Mouse (Mus musculus): ENCODE results near the gene Gm10073. TPM values are rescaled to one million over a fixed set of nuclear protein-coding genes. Genes with fewer than 3 reads are reported as not detected.

Gm10073 gene
- total and polyA plus RNA-seq, 2 experiments from 2014 or later: 6.0 to 26.8 TPM

GRCm38 (mm10) chr8:106550906-106551305 is 22.4 kb downstream of the Gm10073 start:
- WGBS: 97% methylated on average over 1 of the region's 1 CpGs
- no peak for TF ChIP-seq CTCF (IDR thresholded peaks at IDR 0.05)
- no peak for DNase-seq (ENCODE audit: low spot score)

GRCm38 (mm10) chr8:106548366-106548936 is 24.8 kb downstream of the Gm10073 start:
- no peak overlapping the region for H3K27ac ChIP-seq (ENCODE audit: low read depth, low read length)
- 87% methylated on average over 10 of the region's 10 CpGs for whole genome bisulfite sequencing
- no peak for TF ChIP-seq CTCF (IDR thresholded peaks at IDR 0.05)
- H3K9ac ChIP-seq (replicated peaks; ENCODE audit: low read length, poor library complexity, severe bottlenecking): no peak overlapping the region
- H3K4me3 ChIP-seq (ENCODE audit: low read depth, low read length): no peak overlapping the region
- no peaks in the 10 kb centered on the region for H3K27me3 ChIP-seq (ENCODE audit: insufficient read depth, low read length)
- no peak overlapping the region for H3K4me2 ChIP-seq (ENCODE audit: low read depth, low read length, poor library complexity, severe bottlenecking)
- H3K9me3 ChIP-seq (ENCODE audit: low read length): no peaks in the 10 kb centered on the region
- H3K4me1 ChIP-seq (ENCODE audit: insufficient read depth, low read length): no peaks in the 10 kb centered on the region
- H3K36me3 ChIP-seq (ENCODE audit: insufficient read depth, low read length): no peaks in the 10 kb centered on the region
- DNase-seq (ENCODE audit: low spot score): no peak
- ATAC-seq (ENCODE audit: low FRiP score): no peak

More at GRCm38 (mm10) chr8:106550906-106551305, 22.4 kb downstream of the Gm10073 start:
- H3K9ac ChIP-seq (replicated peaks; ENCODE audit: low read length, poor library complexity, severe bottlenecking): no peak overlapping the region
- ATAC-seq (ENCODE audit: low FRiP score): no peak
- H3K9me3 ChIP-seq (ENCODE audit: low read length): no peaks in the 10 kb centered on the region
- H3K4me3 ChIP-seq (ENCODE audit: low read depth, low read length): no peak overlapping the region
- no peak overlapping the region for H3K27ac ChIP-seq (ENCODE audit: low read depth, low read length)
- H3K4me1 ChIP-seq (ENCODE audit: insufficient read depth, low read length): no peaks in the 10 kb centered on the region
- no peaks in the 10 kb centered on the region for H3K27me3 ChIP-seq (ENCODE audit: insufficient read depth, low read length)
- H3K36me3 ChIP-seq (ENCODE audit: insufficient read depth, low read length): no peaks in the 10 kb centered on the region
- no peak overlapping the region for H3K4me2 ChIP-seq (ENCODE audit: low read depth, low read length, poor library complexity, severe bottlenecking)

- no peak overlapping the region for H3K4me3 ChIP-seq (ENCODE audit: low read depth, low read length)
- H3K27me3 ChIP-seq (ENCODE audit: insufficient read depth, low read length): no peaks in the 10 kb centered on the region
- no peaks in the 10 kb centered on the region for H3K4me1 ChIP-seq (ENCODE audit: insufficient read depth, low read length)
- whole genome bisulfite sequencing: 92% methylated on average over 7 of the region's 7 CpGs
- no peak overlapping the region for H3K27ac ChIP-seq (ENCODE audit: low read depth, low read length)
- no peak for TF ChIP-seq CTCF (IDR thresholded peaks at IDR 0.05)
- no peaks in the 10 kb centered on the region for H3K9me3 ChIP-seq (ENCODE audit: low read length)
- no peak for ATAC-seq (ENCODE audit: low FRiP score)
- DNase-seq (ENCODE audit: low spot score): no peak
- no peak overlapping the region for H3K9ac ChIP-seq (replicated peaks; ENCODE audit: low read length, poor library complexity, severe bottlenecking)
- no peaks in the 10 kb centered on the region for H3K36me3 ChIP-seq (ENCODE audit: insufficient read depth, low read length)
- H3K4me2 ChIP-seq (ENCODE audit: low read depth, low read length, poor library complexity, severe bottlenecking): no peak overlapping the region
Observed at GRCm38 (mm10) chr8:106546746-106547145, 26.5 kb downstream of the Gm10073 start.

DNA sequence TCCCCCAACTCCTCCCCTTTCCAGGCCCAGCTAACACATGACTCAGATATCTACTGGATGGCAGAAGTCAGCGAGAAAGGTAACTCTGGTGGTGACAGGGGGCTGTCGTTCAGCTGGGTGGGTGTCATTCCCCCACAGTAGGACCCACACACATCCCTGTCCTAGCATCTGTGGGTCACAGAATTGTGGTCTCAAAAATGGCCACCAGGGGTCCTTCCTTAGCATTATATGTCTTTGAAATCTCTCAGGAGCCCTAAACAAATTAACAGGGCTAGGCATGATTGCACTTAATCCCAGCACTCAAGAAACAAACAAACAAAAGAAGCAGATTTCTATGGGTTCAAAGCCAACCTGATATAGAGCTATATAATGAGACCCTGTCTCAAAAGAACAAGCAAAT is 28.1 kb downstream of the Gm10073 start:
- H3K4me2 ChIP-seq (ENCODE audit: low read depth, low read length, poor library complexity, severe bottlenecking): no peak overlapping the region
- 85% methylated on average over 2 of the region's 2 CpGs for WGBS
- TF ChIP-seq CTCF (IDR thresholded peaks at IDR 0.05): no peak
- H3K27me3 ChIP-seq (ENCODE audit: insufficient read depth, low read length): no peaks in the 10 kb centered on the region
- H3K36me3 ChIP-seq (ENCODE audit: insufficient read depth, low read length): no peaks in the 10 kb centered on the region
- H3K9ac ChIP-seq (replicated peaks; ENCODE audit: low read length, poor library complexity, severe bottlenecking): no peak overlapping the region
- no peak overlapping the region for H3K27ac ChIP-seq (ENCODE audit: low read depth, low read length)
- DNase-seq (ENCODE audit: low spot score) (no peak), ATAC-seq (ENCODE audit: low FRiP score) (no peak)
- H3K9me3 ChIP-seq (ENCODE audit: low read length): no peaks in the 10 kb centered on the region
- H3K4me1 ChIP-seq (ENCODE audit: insufficient read depth, low read length): no peaks in the 10 kb centered on the region
- H3K4me3 ChIP-seq (ENCODE audit: low read depth, low read length): no peak overlapping the region

- 64% methylated on average over 8 of the region's 8 CpGs for WGBS
- Histone ChIP-seq H3K9me3 (ENCODE audit: low read length) (no peaks in the 10 kb centered on the region), H3K36me3 (ENCODE audit: insufficient read depth, low read length) (no peaks in the 10 kb centered on the region), H3K4me1 (ENCODE audit: insufficient read depth, low read length) (no peaks in the 10 kb centered on the region), H3K9ac (replicated peaks; ENCODE audit: low read length, poor library complexity, severe bottlenecking) (no peak overlapping the region), H3K27ac (ENCODE audit: low read depth, low read length) (no peak overlapping the region), H3K27me3 (ENCODE audit: insufficient read depth, low read length) (no peaks in the 10 kb centered on the region), H3K4me3 (ENCODE audit: low read depth, low read length) (no peak overlapping the region), H3K4me2 (ENCODE audit: low read depth, low read length, poor library complexity, severe bottlenecking) (no peak overlapping the region)
- no peak for TF ChIP-seq CTCF (IDR thresholded peaks at IDR 0.05)
- ATAC-seq (ENCODE audit: low FRiP score) (no peak), DNase-seq (ENCODE audit: low spot score) (no peak)
Observed at GRCm38 (mm10) chr8:106543043-106543442, 30.2 kb downstream of the Gm10073 start.

GRCm38 (mm10) chr8:106541002-106541401 is 32.3 kb downstream of the Gm10073 start:
- no peak overlapping the region for H3K9ac ChIP-seq (replicated peaks; ENCODE audit: low read length, poor library complexity, severe bottlenecking)

More at GRCm38 (mm10) chr8:106541002-106541401, 32.3 kb downstream of the Gm10073 start:
- no peak overlapping the region for H3K4me3 ChIP-seq (ENCODE audit: low read depth, low read length)
- no peak overlapping the region for H3K4me2 ChIP-seq (ENCODE audit: low read depth, low read length, poor library complexity, severe bottlenecking)
- no peaks in the 10 kb centered on the region for H3K9me3 ChIP-seq (ENCODE audit: low read length)
- H3K4me1 ChIP-seq (ENCODE audit: insufficient read depth, low read length): no peaks in the 10 kb centered on the region
- H3K27me3 ChIP-seq (ENCODE audit: insufficient read depth, low read length): no peaks in the 10 kb centered on the region
- DNase-seq (ENCODE audit: low spot score): no peak
- no peak for TF ChIP-seq CTCF (IDR thresholded peaks at IDR 0.05)
- no peak for ATAC-seq (ENCODE audit: low FRiP score)
- no peak overlapping the region for H3K27ac ChIP-seq (ENCODE audit: low read depth, low read length)
- H3K36me3 ChIP-seq (ENCODE audit: insufficient read depth, low read length): no peaks in the 10 kb centered on the region
- 84% methylated on average over 11 of the region's 11 CpGs for WGBS

Data from midbrain, postnatal 0 days (tissue).